ENCODE assay signal across 28 mouse cellular contexts in the genomic region with DNA sequence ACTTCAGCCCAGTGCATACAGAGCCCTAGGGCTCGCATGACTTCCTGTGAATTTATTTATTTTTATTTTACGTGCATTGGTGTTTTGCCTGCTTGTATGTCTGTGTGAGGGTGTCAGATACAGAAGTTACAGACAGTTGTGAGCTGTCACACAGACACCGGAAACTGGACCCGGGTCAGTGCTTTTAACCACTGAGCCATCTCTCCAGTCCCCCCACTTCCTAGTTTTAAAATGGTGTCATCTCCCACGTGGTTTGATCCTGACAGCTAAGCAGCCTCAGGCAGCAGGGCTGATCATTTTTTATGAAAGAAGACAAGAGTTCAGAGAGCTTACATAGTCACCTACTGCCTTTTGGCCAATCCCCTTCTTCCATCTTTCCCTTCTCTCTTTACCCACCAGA. TPM values are rescaled to one million over a fixed set of nuclear protein-coding genes. Genes with fewer than 3 reads are reported as not detected.
A peak's percentile ranks its signal among the peaks of the same experiment; 100 is the strongest.
DNase-seq lines count a peak whose midpoint lies in the region; ATAC-seq and TF ChIP-seq lines count a peak whose summit lies in the region.
"Had no signal": no experiment of that assay in that cellular context is flagged by ENCODE, and none has a peak within 500 bp of the region (broad histone marks: within the 10 kb centered on the region; RNA-seq: fewer than 3 reads in every experiment).

No protein-coding gene starts in this region.

- no peak overlapping the region for H3K4me2 ChIP-seq in hindbrain, postnatal 0 days (ENCODE audit: low read depth, low read length)
- no peak overlapping the region for H3K4me2 ChIP-seq in hindbrain, embryonic 13.5 days
- no peak overlapping the region for H3K4me2 ChIP-seq in midbrain, embryonic 13.5 days (replicated peaks)
- no peak overlapping the region for H3K4me2 ChIP-seq in midbrain, embryonic 16.5 days (ENCODE audit: low read length)
- H3K4me2 ChIP-seq in CH12.LX (ENCODE audit: insufficient read depth, low read depth, poor library complexity, severe bottlenecking): peak overlapping the region; percentile 7; the same call in 1 of the 2 replicates
- H3K4me2 ChIP-seq: hindbrain, embryonic 12.5 days; liver, embryonic 15.5 days; lung, embryonic 15.5 days; neural tube, embryonic 15.5 days had no signal

- no peak for TF ChIP-seq CTCF in hindbrain, postnatal 0 days (IDR thresholded peaks at IDR 0.05; ENCODE audit: low read depth)
- no peak for TF ChIP-seq CTCF in CH12.LX (conservative IDR thresholded peaks at IDR 0.05 in 1 of 2, IDR thresholded peaks at IDR 0.05 in 1 of 2; ENCODE audit: low read depth in 2 of 2, low read length in 2 of 2)
- TF ChIP-seq CTCF in thymus, adult 2 months (IDR thresholded peaks at IDR 0.05; ENCODE audit: borderline replicate concordance, control insufficient read depth, extremely low read depth, insufficient read depth, low read length, poor library complexity): no peak

- H3K9ac ChIP-seq in hindbrain, postnatal 0 days (replicated peaks; ENCODE audit: low read length): no peak overlapping the region
- no peak overlapping the region for H3K9ac ChIP-seq in hindbrain, embryonic 13.5 days
- H3K9ac ChIP-seq in midbrain, embryonic 13.5 days (replicated peaks): no peak overlapping the region
- H3K9ac ChIP-seq in midbrain, embryonic 16.5 days (ENCODE audit: low read depth, low read length): no peak overlapping the region
- H3K9ac ChIP-seq in CH12.LX (ENCODE audit: insufficient read depth, low read depth): no peak overlapping the region
- H3K9ac ChIP-seq: hindbrain, embryonic 12.5 days; liver, embryonic 15.5 days; lung, embryonic 15.5 days; neural tube, embryonic 15.5 days had no signal

- in situ Hi-C loops in CH12.LX (cut with MboI; ENCODE audit: low pct_ligation_motif_present, low pct_unique_long_range_greater_than_20kb, low sequenced_read_pairs): no loop called here

- no peaks in the 10 kb centered on the region for H3K9me3 ChIP-seq in hindbrain, postnatal 0 days (ENCODE audit: low read length)
- 0 out of 2 replicates have a peak, but pooled peaks cover under 1% of the 10 kb centered on the region for H3K9me3 ChIP-seq in hindbrain, embryonic 13.5 days
- H3K9me3 ChIP-seq in midbrain, embryonic 13.5 days: 0 out of 2 replicates have a peak, but pooled peaks cover 2% of the 10 kb centered on the region
- no peaks in the 10 kb centered on the region for H3K9me3 ChIP-seq in midbrain, embryonic 16.5 days (replicated peaks; ENCODE audit: control insufficient read depth, low read length, poor library complexity, severe bottlenecking)
- peaks cover 14% of the 10 kb centered on the region for H3K9me3 ChIP-seq in CH12.LX (replicated peaks; ENCODE audit: low read length)
- H3K9me3 ChIP-seq: hindbrain, embryonic 12.5 days; limb, embryonic 10.5 days; liver, embryonic 15.5 days; lung, embryonic 15.5 days; neural tube, embryonic 15.5 days had no signal

- 72% methylated on average over 5 of the region's 5 CpGs for WGBS in hindbrain, postnatal 0 days
- WGBS in hindbrain, embryonic 13.5 days: 70% methylated on average over 5 of the region's 5 CpGs
- 72% methylated on average over 5 of the region's 5 CpGs for WGBS in midbrain, embryonic 13.5 days
- 60% methylated on average over 5 of the region's 5 CpGs for WGBS in midbrain, embryonic 16.5 days
- 37% methylated on average over 5 of the region's 5 CpGs for WGBS in thymus, adult 2 months

- H3K27ac ChIP-seq in hindbrain, postnatal 0 days: no peak overlapping the region
- H3K27ac ChIP-seq in hindbrain, embryonic 13.5 days: no peak overlapping the region
- H3K27ac ChIP-seq in midbrain, embryonic 13.5 days: peak overlapping the region; percentile 48; the same call in 1 of the 2 replicates
- H3K27ac ChIP-seq in midbrain, embryonic 16.5 days (ENCODE audit: low read length): no peak overlapping the region
- peak overlapping the region; percentile 29; the same call in 1 of the 2 replicates for H3K27ac ChIP-seq in CH12.LX (ENCODE audit: insufficient read depth, low read depth)
- H3K27ac ChIP-seq in thymus, adult 2 months (ENCODE audit: control insufficient read depth, insufficient read depth, low read length): no peak overlapping the region
- H3K27ac ChIP-seq: heart, adult 2 months; hindbrain, embryonic 12.5 days; limb, embryonic 10.5 days; liver, embryonic 15.5 days; lung, embryonic 15.5 days; neural tube, embryonic 15.5 days had no signal

- H3K79me2 ChIP-seq in CH12.LX (replicated peaks; ENCODE audit: control insufficient read depth, extremely low read depth, insufficient read depth, poor library complexity, severe bottlenecking): no peaks in the 10 kb centered on the region

- H3K36me3 ChIP-seq in hindbrain, postnatal 0 days (ENCODE audit: insufficient read depth, low read length): no peaks in the 10 kb centered on the region
- H3K36me3 ChIP-seq in hindbrain, embryonic 13.5 days: no peaks in the 10 kb centered on the region
- H3K36me3 ChIP-seq in midbrain, embryonic 13.5 days: no peaks in the 10 kb centered on the region
- H3K36me3 ChIP-seq in midbrain, embryonic 16.5 days (ENCODE audit: control insufficient read depth, insufficient read depth, low read length): peaks cover 4% of the 10 kb centered on the region; the same call in 1 of the 2 replicates
- H3K36me3 ChIP-seq in CH12.LX (replicated peaks in 1 of 2; ENCODE audit: control insufficient read depth in 1 of 2, insufficient read depth in 1 of 2, low read length in 1 of 2): no peaks in the 10 kb centered on the region
- H3K36me3 ChIP-seq in thymus, adult 2 months (ENCODE audit: control insufficient read depth, insufficient read depth, low read length): no peaks in the 10 kb centered on the region
- H3K36me3 ChIP-seq: hindbrain, embryonic 12.5 days; limb, embryonic 10.5 days; liver, embryonic 15.5 days; lung, embryonic 15.5 days; neural tube, embryonic 15.5 days had no signal

- no peaks in the 10 kb centered on the region for H3K27me3 ChIP-seq in hindbrain, postnatal 0 days (ENCODE audit: insufficient read depth, low read length)
- H3K27me3 ChIP-seq in hindbrain, embryonic 13.5 days: 0 out of 2 replicates have a peak, but pooled peaks cover 5% of the 10 kb centered on the region
- no peaks in the 10 kb centered on the region for H3K27me3 ChIP-seq in midbrain, embryonic 13.5 days
- H3K27me3 ChIP-seq in midbrain, embryonic 16.5 days (ENCODE audit: control insufficient read depth, insufficient read depth, low read depth, low read length): no peaks in the 10 kb centered on the region
- H3K27me3 ChIP-seq in CH12.LX (replicated peaks): no peaks in the 10 kb centered on the region
- H3K27me3 ChIP-seq in thymus, adult 2 months (ENCODE audit: control insufficient read depth, insufficient read depth, low read length): no peaks in the 10 kb centered on the region
- H3K27me3 ChIP-seq: neural tube, embryonic 15.5 days had no signal

- H3K4me3 ChIP-seq in hindbrain, postnatal 0 days (ENCODE audit: low read length): no peak overlapping the region
- no peak overlapping the region for H3K4me3 ChIP-seq in hindbrain, embryonic 13.5 days
- no peak overlapping the region for H3K4me3 ChIP-seq in midbrain, embryonic 13.5 days (replicated peaks)
- no peak overlapping the region for H3K4me3 ChIP-seq in midbrain, embryonic 16.5 days (ENCODE audit: low read depth, low read length)
- H3K4me3 ChIP-seq in CH12.LX (replicated peaks in 1 of 3; ENCODE audit: low read depth in 2 of 3, low read length in 2 of 3, poor library complexity in 1 of 3): no peak overlapping the region
- no peak overlapping the region for H3K4me3 ChIP-seq in thymus, adult 2 months (ENCODE audit: control insufficient read depth, insufficient read depth, low read length)
- H3K4me3 ChIP-seq: heart, adult 2 months; hindbrain, embryonic 12.5 days; limb, embryonic 10.5 days; liver, embryonic 15.5 days; lung, embryonic 15.5 days; megakaryocyte, embryonic 14.5 days; neural tube, embryonic 15.5 days had no signal

- 0 out of 2 replicates have a peak, but pooled peaks have one; percentile 14 for ATAC-seq in hindbrain, postnatal 0 days
- no peak for ATAC-seq in hindbrain, embryonic 13.5 days (ENCODE audit: low FRiP score)
- no peak for ATAC-seq in midbrain, embryonic 13.5 days
- ATAC-seq in midbrain, embryonic 16.5 days: no peak
- ATAC-seq: forebrain, embryonic 16.5 days; inflammation-experienced regulatory T-cells, adult 6 months had no signal

- no peak for DNase-seq in hindbrain, postnatal 0 days (ENCODE audit: low spot score)
- DNase-seq in CH12.LX (ENCODE audit: extremely low read depth): peak; percentile 79
- DNase-seq in spleen, adult 18-20 months: peak; percentile 36 to 45
- no peak for DNase-seq in thymus, adult 2 months
- no peak for DNase-seq in right cerebral cortex, postnatal 25 days
- DNase-seq: adrenal gland, adult 8-10 months; cerebellum, adult 11-12 months; cerebellum, postnatal 25 days; embryo, embryonic 11 days; gastrocnemius, postnatal 25 days; heart, adult 2 months; kidney, adult 2 months; kidney, postnatal 4 days; layer of hippocampus, adult 9-11 months; liver; lung, postnatal 36 days; thymus, postnatal 25 days had no signal

- H3K4me1 ChIP-seq in hindbrain, postnatal 0 days (ENCODE audit: insufficient read depth, low read length): peaks cover 6% of the 10 kb centered on the region; the same call in 1 of the 2 replicates
- peaks cover 32% of the 10 kb centered on the region for H3K4me1 ChIP-seq in hindbrain, embryonic 13.5 days (replicated peaks)
- peaks cover 30% of the 10 kb centered on the region for H3K4me1 ChIP-seq in midbrain, embryonic 13.5 days (replicated peaks)
- H3K4me1 ChIP-seq in midbrain, embryonic 16.5 days (ENCODE audit: control insufficient read depth, insufficient read depth, low read length): peaks cover 23% of the 10 kb centered on the region
- peaks cover 16 to 45% of the 10 kb centered on the region in 2 experiments for H3K4me1 ChIP-seq in CH12.LX (ENCODE audit: control insufficient read depth in 1 of 2, insufficient read depth in 2 of 2)
- H3K4me1 ChIP-seq in thymus, adult 2 months (replicated peaks; ENCODE audit: control insufficient read depth, insufficient read depth, low read length): peaks cover 18% of the 10 kb centered on the region

- TF ChIP-seq RAD21 in CH12.LX (IDR thresholded peaks at IDR 0.05; ENCODE audit: low read depth, low read length): no peak

- dilution Hi-C loops in CH12.LX (cut with MboI; ENCODE audit: extremely low pct_ligation_motif_present, extremely low pct_unique_long_range_greater_than_20kb, low sequenced_read_pairs): no loop called here

- TF ChIP-seq POLR2A in CH12.LX (IDR thresholded peaks at IDR 0.05; ENCODE audit: low read depth, low read length): no peak
- TF ChIP-seq POLR2A in thymus, adult 2 months (IDR thresholded peaks at IDR 0.05; ENCODE audit: control insufficient read depth, extremely low read depth, insufficient read depth, low read length, poor library complexity): no peak

- TF ChIP-seq EP300 in CH12.LX (IDR thresholded peaks at IDR 0.05; ENCODE audit: low read length): no peak

RNA-seq across cellular contexts. Expression of a gene that starts 44.1 kb away (rescaled TPM):
- total RNA-seq in hindbrain, postnatal 0 days (2014; rRNA removed): 21.5 and 33.6 TPM in 2 replicates
- polyA plus RNA-seq in hindbrain, postnatal 0 days (2015; fragmentation: Nextera tagmentation; extraction: Ambion mirVana): 4.0 and 5.1 TPM in 2 replicates
- polyA plus RNA-seq in hindbrain, embryonic 13.5 days (2015; fragmentation: Nextera tagmentation; extraction: Ambion mirVana): 2.2 and 2.4 TPM in 2 replicates
- 2.1 and 2.3 TPM in 2 replicates for polyA plus RNA-seq in midbrain, embryonic 13.5 days (2015; fragmentation: Nextera tagmentation; extraction: Ambion mirVana)
- 3.9 and 4.0 TPM in 2 replicates for polyA plus RNA-seq in midbrain, embryonic 16.5 days (2015; fragmentation: Nextera tagmentation; extraction: Ambion mirVana)
- total RNA-seq in CH12.LX (2012; rRNA removed): 2.5 and 2.6 TPM in 2 replicates
- 5.0 and 5.1 TPM in 2 replicates for total RNA-seq in CH12.LX (2014; rRNA removed)
- 5.6 and 6.6 TPM in 2 replicates for polyA plus RNA-seq in CH12.LX (2012; ENCODE audit: insufficient read length, low read depth)
- 1.7 and 2.1 TPM in 2 replicates for polyA plus RNA-seq in thymus, adult 2 months (2012; rRNA removed)

Comparison
In these comparisons a context has a peak if more than half of its experiments do, and no peak if none do; other contexts are left out.
1. H3K27ac ChIP-seq: peak in midbrain, embryonic 13.5 days (single experiment) and CH12.LX (single experiment); none in hindbrain, postnatal 0 days (single experiment), hindbrain, embryonic 13.5 days (single experiment), midbrain, embryonic 16.5 days (single experiment) and thymus, adult 2 months (single experiment).
2. DNase-seq: peak in CH12.LX (single experiment) and spleen, adult 18-20 months (2 of 2); none in hindbrain, postnatal 0 days (single experiment), thymus, adult 2 months (single experiment) and right cerebral cortex, postnatal 25 days (single experiment).